Mouse (Mus musculus) embryonic fibroblast, embryonic 13.5 days (primary cell): ENCODE results near the gene Asb17.

Experiments
- CTCF ChIP-seq: IDR thresholded peaks from 2 replicates; pipeline ENCODE4 v1.5.1; 2011; ENCODE audit warnings: mild to moderate bottlenecking, control low read depth, low read length, moderate library complexity, borderline replicate concordance; ENCODE audit not compliant: insufficient read depth
- POLR2A ChIP-seq: IDR thresholded peaks from 2 replicates; pipeline ENCODE4 v1.6.1; 2011; ENCODE audit warnings: low read depth, mild to moderate bottlenecking, control low read depth, low read length, moderate library complexity

- TF ChIP-seq CTCF (no peak), POLR2A (no peak)
These were observed 20.8 kb downstream of the Asb17 start for GRCm38 (mm10) chr3:153864636-153865429.
